Mouse (Mus musculus): ENCODE measurements around the gene Dennd1a.
A peak's percentile ranks its signal among the peaks of the same experiment; 100 is the strongest.

Gene Dennd1a

DNA sequence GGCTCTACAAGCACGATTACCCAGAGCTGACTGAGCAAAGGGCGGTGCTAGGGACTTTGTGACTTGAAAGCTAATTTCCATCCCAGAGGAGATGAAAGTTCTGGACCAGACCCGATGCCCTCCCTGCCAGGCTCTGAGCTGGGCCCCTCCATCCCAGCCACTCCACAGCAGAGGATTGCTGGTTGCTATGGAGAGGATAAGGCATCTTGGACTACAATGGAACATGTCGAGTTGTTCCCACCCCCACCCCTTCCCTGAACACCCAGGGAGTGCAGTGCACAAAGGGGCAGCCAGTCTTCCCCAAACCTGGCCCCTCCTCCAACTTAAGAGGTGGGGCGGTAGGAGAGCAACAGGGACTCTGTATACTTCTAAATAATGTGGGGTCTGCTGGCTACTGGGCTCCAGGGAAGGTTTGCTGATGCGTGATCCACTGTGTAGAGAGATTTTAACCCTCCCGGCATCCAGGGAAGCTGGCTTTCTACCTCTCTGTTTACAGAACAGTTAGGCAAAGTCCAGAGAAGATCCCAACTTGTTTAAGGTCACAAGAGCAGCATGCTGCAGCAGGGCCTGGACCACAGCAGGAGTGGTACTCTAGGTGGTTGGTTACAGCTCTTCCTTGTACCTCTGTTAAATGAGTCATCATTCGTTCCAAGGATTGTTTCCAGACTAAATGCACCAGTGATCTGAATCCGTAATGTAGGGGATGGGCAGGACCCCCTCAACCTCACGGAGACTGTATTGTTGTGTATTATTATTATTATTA, 509.1 kb downstream of the Dennd1a start:
- peak; percentile 41 for DNase-seq (ENCODE audit: low read depth, low spot score)

DNA sequence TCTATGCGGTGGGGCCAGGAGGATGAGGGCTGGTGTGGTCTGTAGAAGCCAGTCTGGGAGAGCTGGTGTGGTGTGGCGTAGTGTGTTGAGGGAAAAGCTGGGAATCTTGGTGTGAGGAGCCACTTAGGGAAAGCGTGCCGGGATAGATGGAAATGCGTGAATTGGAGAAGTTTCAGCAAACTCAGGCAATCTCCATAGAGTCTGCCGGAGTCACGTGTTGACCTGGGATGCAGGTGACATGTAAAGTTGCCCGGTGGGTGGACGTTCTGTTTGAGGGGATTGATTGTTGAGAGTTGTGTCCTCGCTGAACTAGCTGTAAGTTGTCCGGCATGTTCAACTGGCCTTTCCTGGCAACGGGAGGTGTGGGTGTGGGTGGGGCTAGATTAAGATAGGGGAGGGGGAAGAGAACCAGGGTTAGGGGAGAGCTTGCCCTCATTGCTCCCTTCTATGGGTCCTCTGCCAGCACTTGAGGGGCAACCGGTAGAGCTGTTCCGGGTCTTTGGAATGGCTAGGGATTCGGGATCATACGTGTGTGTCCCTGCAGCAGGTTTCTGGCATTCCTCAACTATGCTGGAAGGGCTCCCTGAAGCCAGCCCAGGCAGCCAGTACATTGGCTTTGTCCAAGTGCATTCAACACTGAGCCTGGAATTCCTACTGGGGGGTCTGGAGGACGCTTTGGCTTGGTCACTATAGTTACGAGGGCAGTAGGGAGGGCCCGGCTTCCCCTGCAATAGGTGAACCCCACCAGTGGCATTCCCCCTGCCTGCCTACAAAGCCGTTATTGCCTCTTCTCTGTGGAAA, 510.4 kb downstream of the Dennd1a start:
- no peak for DNase-seq (ENCODE audit: low read depth, low spot score)

DNA sequence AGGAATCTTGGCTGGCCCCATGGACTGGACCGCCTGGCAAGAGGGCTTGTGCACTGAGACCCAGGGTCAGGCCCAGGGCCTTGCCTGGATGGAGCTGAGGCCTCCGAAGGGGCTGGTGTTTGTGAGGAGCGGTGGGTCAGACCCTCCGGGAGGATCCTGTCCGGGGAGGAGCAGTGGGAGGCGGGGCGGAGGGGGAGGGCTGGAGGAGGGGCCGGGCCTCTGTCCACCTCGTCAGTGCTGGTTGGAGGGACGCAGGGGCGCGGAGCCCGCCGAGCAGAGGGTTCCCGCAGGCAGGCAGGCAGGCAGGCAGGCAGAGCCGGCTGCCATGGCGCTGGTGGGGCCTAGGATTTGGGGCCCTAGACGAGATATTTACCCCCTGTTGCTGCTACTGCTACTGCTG, 511.2 kb downstream of the Dennd1a start, which contains the start of gene Crb2:
Crb2 (plus strand) TSS at position 234 of the 400 bp plus-strand sequence.
- DNase-seq (ENCODE audit: low read depth, low spot score) = peak; percentile 59

DNA sequence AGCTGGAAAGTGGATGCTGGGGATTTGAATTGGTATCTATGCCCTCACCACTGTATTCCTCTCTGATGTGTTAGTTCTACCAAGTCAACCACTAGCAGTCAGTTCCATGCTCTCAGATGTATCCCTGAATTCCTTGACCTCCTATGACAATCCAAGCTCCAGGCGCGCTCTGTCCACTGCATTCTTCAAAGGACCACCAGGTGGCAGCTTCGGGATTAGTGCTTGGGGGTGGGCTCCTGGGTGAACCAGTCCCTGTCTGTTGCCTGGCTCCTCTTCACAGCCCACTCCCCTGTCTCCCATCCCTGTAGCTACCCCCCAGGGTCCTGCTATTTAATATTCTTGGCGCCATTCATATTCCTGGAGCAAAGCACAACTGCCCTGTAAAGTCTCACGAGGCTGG, 512.6 kb downstream of the Dennd1a start:
- peak; percentile 89 for DNase-seq (ENCODE audit: low read depth, low spot score)

DNA sequence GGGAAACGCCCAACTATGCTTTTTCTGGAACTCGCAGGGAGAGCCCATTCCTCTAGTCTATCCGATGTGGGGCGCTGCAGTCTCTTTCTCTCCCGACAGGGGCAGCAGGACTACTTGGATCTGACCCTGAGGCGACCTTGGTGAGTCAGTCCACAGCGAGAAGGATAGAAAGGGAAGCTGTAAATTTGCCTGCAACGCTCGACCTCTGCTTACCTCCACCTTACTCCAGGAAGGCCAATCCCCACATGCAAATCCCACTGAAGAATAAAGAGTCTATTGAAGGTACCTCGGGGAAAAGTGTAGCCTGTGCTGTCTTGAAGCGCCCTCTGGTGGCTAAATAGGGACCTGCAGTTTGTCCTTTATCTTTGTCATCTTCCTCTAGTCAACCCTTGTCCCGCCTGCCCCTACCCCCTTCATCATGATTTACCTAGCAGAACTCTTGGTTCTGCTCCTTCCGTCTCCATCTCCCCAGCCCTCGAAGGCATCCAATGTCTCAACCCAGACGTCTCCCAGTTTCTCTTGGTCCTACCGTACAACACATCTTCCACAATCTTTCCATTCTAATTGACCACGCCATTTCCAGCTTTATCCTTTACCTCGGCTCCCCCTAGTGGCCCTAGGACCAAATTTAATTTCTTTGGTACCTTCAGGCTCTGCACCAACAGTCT, 515.4 kb downstream of the Dennd1a start:
- peak; percentile 94 for DNase-seq (ENCODE audit: low read depth, low spot score)

DNA sequence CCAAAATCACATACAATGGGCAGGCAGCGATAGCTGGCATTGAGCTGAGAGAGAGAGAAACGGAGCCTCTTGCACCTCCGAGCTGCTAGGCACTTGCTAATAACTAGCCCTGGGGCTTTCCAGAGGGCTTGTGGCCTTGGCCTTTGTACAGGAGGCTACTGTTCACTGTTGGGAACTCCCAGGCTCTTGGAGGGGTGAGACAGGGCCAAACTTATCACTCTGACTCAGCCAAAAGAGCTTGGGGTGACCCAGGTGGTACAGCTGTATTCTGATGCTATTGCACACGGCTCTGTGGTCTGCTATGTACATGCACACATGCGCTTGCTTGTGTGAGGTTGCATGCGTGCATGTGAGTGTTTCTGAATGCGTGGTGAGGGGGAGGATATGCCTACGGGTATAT, 517.4 kb downstream of the Dennd1a start:
- no peak for DNase-seq (ENCODE audit: low read depth, low spot score)

DNA sequence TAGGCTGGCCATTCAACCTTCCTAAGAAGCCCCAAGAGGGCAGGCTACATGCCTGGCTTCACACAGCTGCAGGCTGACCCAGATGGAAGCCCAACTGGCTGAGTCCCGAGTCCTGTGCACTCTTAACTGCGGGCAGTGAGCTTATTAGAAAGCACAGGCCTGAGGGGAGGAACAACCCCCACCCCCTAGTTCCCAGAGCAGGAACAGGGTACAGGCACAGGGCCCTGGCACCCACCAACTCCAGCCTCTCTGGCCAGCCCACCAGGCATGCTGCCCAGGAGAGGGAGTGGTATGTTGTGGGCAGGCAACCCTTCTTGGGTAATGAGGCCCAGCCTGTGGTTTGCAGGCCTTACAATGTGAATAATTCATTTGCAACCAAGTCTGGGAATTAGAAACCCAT, 518.3 kb downstream of the Dennd1a start:
- DNase-seq (ENCODE audit: low read depth, low spot score) = no peak

DNA sequence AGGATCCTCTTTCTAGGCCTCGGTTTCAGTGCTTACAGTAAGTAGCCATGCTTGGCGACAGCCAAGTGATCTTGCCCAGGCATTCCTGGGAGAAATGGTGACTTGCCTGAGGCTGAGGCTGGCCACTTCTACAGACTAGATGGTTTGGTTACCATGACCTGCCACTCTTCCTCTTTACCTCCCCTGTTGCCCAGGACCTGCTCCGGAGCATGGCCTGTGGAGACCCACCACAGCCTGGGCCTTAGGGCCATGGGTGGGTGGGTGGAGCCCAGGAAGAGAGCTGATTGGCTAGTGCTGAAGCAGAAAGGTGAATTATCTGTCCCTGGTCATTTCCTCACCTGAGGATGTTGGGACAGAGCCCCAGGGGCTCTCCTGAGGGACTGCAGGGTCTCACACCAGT, 519.5 kb downstream of the Dennd1a start:
- DNase-seq (ENCODE audit: low read depth, low spot score) = no peak

DNA sequence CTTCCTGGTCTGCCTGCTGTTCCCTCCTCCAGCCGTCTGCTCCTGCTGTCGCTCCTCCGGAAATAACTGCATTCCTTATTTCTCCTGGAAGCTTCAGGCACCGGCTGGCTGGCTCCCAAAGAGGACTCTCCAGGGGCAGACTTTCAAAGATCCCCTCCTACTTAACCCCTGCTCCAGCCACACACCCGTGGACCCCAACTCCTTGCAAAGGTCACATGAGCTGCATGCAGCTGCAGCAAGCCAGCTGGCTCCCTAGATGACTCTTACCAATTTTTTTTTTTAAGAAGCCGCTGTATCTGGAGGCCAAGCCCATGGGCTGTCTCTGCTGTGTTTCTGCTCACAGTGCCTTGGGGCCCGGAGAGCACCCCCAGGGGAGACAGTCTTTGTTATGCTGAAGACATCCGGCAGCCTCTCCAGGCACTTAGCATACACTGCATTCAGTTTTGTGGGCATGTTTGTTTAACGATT, 520.1 kb downstream of the Dennd1a start:
- peak; percentile 92 for DNase-seq (ENCODE audit: low read depth, low spot score)

DNA sequence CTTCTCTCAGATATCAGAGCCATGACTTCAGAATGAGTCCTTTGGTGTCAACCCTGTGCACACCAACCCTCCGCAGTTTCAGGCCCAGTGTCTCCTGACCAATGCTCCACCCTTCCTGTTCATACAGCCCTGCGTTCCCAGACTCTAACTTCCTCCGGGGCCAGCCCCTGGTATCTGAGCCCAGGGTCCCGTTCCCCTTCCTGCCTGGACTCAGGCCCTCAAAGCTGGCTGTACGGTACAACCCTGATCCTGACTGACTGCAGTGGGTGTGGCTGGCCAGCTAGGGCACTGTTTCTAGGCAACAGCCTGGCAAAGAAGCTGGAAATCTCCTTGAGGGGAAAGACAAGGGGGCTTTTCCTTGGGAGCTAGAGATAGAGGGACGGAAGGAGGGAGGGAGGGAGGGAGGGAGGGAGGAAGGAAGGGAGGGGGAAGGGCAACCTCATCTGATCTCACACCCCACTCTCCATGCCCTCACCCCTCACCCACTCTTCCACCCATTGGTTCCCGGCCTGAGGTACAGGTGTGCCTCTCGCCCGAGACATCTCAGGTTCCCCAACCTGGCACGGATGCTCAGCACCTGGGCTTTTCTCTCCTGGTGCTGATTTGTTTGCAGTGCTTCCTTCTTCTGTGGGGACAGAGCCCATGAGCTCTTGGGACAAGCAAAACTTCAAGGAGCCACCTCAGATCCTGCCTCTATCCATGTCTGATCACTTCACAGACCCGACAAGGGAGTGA, 521.0 kb downstream of the Dennd1a start:
- no peak for DNase-seq (ENCODE audit: low read depth, low spot score)

DNA sequence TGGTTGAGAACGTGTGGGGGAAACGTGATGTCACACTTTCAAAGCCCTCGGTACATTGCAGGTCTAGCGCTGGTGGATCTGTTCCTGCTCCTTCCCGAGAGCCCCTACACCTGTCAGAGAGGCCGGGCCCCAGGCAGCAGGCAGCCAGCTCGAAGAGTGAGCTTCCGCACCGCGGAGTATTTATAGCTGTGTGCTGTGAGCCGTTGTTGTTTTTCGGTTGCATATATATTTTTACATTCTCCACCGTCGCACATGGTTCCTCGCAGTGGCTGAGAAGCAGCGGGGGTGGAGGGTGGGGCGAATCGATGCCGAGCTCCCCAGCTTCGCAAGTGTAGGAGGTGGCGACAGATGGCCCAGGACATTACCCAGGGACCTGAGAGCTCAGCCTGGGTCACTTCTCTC, 522.1 kb downstream of the Dennd1a start:
- DNase-seq (ENCODE audit: low read depth, low spot score) = no peak

DNA sequence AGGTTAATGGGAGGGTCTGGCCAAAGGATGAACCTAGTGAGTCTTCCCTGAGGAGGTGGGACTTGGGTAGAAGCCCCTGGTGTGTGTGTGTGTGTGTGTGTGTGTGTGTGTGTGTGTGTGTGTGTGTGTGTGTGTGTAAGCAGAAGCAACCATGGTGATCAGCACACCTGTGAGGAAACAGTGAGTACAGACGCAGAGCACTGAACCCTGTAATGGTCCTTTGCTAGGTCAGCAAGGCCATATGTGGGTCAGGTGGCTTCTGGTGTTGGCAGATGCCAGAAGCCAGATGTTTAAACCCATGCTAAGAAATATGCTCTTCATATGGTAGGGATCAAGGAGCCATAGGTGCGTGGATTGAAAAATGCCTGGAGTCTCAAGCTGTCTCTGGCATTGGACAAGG, 522.7 kb downstream of the Dennd1a start:
- no peak for DNase-seq (ENCODE audit: low read depth, low spot score)

DNA sequence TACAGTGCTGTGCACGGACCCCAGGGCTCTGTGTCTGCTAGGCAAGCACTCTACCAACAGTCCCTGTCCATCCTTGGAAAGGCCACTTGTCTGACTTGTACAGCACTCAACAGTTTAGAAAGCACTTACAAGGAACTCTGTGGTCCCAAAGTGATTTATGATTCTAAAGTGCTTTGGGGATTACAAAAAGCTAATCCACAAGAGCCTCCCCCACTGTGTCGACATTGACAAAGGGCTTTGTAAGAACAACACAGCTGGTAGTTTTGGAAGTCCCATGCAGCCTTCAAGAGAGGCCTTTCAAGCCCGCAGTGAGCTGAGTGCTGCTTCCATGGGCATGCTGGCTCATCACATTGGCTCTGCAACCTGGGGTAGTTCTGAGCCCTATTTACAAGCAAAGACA, 523.6 kb downstream of the Dennd1a start:
- no peak for DNase-seq (ENCODE audit: low read depth, low spot score)

DNA sequence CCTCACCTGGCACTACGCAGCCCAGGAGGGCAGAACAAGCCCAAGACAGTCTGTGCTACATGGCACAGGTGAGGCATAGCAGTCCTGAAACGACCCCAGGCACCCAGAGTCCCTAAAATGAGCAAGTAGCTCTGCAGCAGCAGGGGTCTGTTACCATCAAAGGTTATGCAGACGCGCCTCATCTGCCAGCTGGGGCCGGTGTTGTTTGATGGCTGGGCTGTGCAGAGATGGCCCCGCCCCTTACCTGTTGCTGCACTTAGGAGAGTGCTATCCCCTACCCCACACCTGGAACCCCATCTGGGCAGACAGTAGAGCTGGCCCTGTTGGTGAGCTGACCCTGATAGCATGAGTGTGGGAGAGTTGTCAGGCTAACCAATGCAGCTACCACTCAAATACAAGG, 526.6 kb downstream of the Dennd1a start:
- peak; percentile 43 for DNase-seq (ENCODE audit: low read depth, low spot score)

DNA sequence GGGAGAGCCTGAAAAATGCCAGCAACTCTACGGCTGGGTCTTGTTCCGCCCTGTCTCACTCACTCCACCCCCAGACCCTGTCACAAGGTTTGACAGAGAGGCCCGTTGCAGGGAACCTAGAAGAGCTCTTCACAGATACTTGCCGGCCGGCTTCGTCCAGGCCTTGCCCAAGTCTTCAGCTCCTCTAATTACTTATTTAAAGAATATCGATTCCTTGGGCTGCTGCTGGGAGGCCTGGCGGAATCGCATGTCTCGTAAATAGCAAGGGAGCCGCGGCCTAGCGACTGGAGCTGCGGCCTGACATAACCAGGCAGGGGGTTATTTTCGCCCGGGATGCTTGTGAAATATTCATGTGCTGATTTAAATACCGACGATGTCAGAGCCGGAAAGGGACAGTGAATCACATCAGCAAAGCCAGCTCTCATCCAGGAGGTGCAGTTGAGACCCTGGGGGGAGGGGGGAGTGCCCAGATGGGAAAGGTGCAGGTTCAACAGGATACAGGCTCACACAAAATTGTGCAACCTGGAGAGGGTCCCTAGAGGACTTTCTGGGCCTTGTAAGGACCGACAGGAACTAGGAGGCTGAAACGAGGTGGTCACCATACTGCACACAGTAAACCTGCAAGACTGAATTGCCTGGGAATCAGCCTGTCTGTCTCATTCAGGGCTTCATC, 528.7 kb downstream of the Dennd1a start:
- DNase-seq (ENCODE audit: low read depth, low spot score) = no peak

DNA sequence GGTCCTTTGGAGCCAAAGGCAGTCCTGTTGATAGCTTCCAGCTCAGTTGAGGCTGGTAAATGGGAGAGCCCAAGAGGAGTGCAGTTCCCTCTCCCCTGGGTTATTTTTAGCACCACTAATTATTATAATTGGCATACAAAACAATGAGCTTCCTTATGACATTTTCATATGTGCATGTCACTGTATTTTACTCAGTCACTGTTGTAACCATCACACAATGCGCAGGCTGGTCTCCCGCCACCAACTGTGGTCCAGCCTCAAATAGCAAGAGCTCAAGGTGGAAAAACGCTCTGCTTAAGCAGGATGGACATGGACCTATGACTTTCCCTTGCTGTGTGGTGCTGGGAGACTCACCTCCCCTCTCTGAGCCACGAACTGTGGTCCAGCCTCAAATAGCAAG, 529.4 kb downstream of the Dennd1a start:
- no peak for DNase-seq (ENCODE audit: low read depth, low spot score)

DNA sequence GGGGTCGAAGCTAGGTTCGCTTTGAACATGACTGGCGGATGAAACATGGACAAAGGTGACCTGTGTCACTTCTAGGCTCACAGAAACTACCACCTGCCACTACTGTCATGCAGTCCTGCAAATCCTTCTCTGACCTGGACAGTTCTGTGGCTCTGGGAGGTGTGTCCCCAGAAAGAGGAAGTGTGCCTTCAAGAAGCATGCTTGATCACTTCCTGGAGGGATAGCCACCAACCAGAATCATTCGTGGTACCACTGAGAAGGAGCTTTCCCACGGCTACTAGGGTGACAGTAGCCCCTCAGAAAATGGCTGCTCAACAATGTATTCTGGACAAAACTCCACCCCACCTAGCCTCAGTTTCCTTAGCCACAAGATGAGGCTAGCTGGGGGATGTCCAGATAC, 530.2 kb downstream of the Dennd1a start:
- no peak for DNase-seq (ENCODE audit: low read depth, low spot score)

DNA sequence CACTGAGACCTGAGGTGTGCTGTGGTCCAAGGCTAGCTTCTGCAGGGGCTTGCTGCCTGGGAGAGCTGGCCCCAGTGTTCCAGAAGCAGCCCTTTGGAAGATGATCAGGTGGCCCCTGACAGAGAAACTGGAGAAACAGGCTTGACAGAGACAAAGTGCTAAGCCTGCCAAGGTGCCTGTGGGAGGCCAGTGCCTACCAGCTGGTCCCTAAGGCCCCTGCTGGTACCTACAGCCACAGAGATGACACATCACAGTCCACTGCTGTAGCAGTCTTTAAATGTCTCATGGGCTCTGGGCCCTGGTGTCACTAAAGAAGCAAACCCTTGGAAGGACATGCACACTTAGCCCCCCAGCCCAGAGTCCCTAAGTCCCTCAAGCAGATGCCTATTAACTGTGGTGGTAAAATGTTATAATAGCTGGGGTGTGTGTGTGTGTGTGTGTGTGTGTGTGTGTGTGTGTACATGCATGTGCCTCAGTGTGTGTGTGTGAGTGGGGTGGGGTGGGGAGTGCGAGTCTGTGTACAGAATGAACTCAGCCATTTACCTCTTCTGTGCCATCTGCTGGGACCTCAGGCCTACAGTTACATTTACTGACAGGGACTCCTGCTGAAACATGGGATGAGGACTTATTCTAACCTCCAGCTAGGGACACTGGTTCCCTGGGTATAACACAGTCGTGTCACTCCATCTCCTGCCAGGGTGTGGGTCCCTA, 530.8 kb downstream of the Dennd1a start:
- DNase-seq (ENCODE audit: low read depth, low spot score) = no peak

DNA sequence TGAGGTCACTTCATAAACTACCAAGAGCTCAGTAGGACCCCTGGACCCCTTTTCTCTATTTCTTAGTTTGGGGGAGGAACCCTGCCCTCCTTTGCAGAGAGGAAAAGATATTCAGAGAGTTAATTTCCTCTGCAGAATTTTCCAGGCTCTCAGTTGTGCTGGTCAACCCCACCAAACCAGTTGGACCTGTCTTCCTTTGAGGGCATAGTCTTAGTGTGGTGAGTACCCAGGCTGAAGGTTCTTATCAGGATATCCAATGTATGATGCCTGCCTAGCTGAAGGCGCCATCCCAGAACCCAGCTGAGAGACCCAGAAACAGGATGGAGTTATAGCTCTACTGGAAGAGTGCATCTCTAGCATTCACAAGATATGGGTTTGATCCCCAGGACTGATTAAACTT, 536.1 kb downstream of the Dennd1a start:
- DNase-seq (ENCODE audit: low read depth, low spot score) = no peak

DNA sequence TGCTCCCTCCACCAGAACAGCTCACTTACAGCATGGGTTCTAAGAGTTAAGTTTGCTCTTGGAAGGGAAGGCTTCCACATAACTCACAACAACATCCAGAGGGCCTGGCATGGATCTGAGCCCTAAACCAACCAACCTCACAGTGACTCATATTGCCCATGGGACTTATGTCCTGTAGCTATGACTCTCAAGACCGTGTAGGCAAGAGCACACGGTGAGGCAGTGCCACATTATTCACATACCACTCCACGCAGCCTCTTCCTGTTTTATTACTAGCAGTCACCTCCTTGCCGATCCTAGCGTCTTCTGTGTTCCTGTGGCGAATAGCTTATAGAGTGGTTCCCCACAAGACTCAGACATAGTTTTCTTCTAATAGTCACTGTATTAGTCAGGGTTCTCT, 537.9 kb downstream of the Dennd1a start:
- DNase-seq (ENCODE audit: low read depth, low spot score) = no peak

Measured in ZHBTc4 (cell line).